Mouse (Mus musculus): ENCODE data around the gene 4921509C19Rik. TPM values are rescaled to one million over a fixed set of nuclear protein-coding genes. Genes with fewer than 3 reads are reported as not detected.
"Not testable (repeated sequence)": the region's sequence is repeated elsewhere in the genome, so short reads cannot be mapped to it uniquely, and the experiment has no call there.

4921509C19Rik gene
- not detected in 2 replicates for polyA plus RNA-seq (2016; fragmentation: Nextera tagmentation; extraction: Ambion mirVana)

- WGBS (ENCODE audit: insufficient replicate concordance), result 47% methylated on average over 5 of the region's 5 CpGs
- not testable (repeated sequence) for H3K9ac ChIP-seq; H3K4me1 ChIP-seq; H3K36me3 ChIP-seq; H3K27me3 ChIP-seq (replicated peaks); H3K9me3 ChIP-seq (replicated peaks); H3K4me3 ChIP-seq; ATAC-seq; H3K4me2 ChIP-seq; H3K27ac ChIP-seq
Observed at GRCm38 (mm10) chr2:151476053-151476452, at the start of gene 4921509C19Rik. TSS of gene 4921509C19Rik (minus strand) at chr2:151476153.

DNA sequence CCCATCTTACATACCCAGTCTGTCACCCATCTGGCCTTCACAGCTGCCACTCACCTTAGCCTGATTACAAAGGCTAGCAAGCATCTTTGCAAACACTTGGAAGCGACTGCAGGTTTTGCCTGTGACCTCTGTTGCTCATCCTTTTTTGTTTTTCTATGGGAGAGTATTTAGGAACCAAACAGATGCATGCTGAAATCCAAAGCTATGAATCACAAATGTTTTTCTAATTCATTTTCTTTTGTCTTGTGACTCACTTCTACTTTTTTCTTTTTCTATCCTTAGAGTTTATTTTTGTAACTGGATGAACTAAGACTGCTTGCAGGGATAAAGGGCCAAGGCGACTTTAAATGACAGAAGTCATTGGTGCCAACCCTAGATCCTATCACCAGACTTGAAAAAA is 49.6 kb upstream of the 4921509C19Rik start:
- H3K4me1 ChIP-seq, result peaks cover 17% of the 10 kb centered on the region
- no peak overlapping the region for H3K27ac ChIP-seq
- no peaks in the 10 kb centered on the region for H3K9me3 ChIP-seq (replicated peaks)
- no peak for ATAC-seq
- peaks cover 24% of the 10 kb centered on the region for H3K27me3 ChIP-seq (replicated peaks)
- H3K4me3 ChIP-seq, result no peak overlapping the region
- H3K4me2 ChIP-seq, result no peak overlapping the region
- H3K36me3 ChIP-seq, result no peaks in the 10 kb centered on the region
- 52% methylated on average over 2 of the region's 2 CpGs for WGBS (ENCODE audit: insufficient replicate concordance)
- H3K9ac ChIP-seq, result no peak overlapping the region

GRCm38 (mm10) chr2:151524324-151525041 is 48.5 kb upstream of the 4921509C19Rik start:
- ATAC-seq, result peak; percentile 55; the same call in 1 of the 2 replicates
- Histone ChIP-seq H3K9me3 (replicated peaks) (no peaks in the 10 kb centered on the region), H3K4me2 (no peak overlapping the region), H3K36me3 (no peaks in the 10 kb centered on the region), H3K9ac (no peak overlapping the region), H3K4me3 (no peak overlapping the region), H3K27ac (no peak overlapping the region), H3K4me1 (peaks cover 11% of the 10 kb centered on the region), H3K27me3 (replicated peaks) (peaks cover 24% of the 10 kb centered on the region)
- WGBS (ENCODE audit: insufficient replicate concordance), result 9% methylated on average over 4 of the region's 4 CpGs

DNA sequence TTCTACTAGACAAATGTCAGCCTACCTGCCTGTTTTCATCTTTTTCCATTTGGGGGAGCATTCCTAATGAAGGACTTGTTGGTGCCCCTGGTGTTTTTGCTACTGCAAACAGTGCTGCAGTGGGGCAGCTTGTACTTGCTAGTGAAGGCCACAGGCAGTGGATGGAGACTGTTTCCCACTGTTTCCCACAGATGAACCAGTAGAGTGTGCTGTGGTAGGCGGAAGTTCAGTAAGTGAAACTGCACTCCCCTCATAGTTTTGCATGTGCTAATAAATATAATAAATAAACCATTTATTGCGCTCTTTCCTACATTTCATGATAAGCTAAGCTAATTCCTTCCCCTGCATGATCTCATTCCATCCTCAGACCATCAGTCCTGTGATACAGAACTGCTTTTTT is 43.0 kb upstream of the 4921509C19Rik start:
- no peak overlapping the region for H3K4me2 ChIP-seq
- H3K4me3 ChIP-seq, result no peak overlapping the region
- 90% methylated on average over 2 of the region's 2 CpGs for WGBS (ENCODE audit: insufficient replicate concordance)
- no peaks in the 10 kb centered on the region for H3K27me3 ChIP-seq (replicated peaks)
- H3K27ac ChIP-seq, result no peak overlapping the region
- no peak for ATAC-seq
- H3K4me1 ChIP-seq, result peaks cover 1% of the 10 kb centered on the region
- no peaks in the 10 kb centered on the region for H3K9me3 ChIP-seq (replicated peaks)
- H3K9ac ChIP-seq, result no peak overlapping the region
- peaks cover 35% of the 10 kb centered on the region for H3K36me3 ChIP-seq

DNA sequence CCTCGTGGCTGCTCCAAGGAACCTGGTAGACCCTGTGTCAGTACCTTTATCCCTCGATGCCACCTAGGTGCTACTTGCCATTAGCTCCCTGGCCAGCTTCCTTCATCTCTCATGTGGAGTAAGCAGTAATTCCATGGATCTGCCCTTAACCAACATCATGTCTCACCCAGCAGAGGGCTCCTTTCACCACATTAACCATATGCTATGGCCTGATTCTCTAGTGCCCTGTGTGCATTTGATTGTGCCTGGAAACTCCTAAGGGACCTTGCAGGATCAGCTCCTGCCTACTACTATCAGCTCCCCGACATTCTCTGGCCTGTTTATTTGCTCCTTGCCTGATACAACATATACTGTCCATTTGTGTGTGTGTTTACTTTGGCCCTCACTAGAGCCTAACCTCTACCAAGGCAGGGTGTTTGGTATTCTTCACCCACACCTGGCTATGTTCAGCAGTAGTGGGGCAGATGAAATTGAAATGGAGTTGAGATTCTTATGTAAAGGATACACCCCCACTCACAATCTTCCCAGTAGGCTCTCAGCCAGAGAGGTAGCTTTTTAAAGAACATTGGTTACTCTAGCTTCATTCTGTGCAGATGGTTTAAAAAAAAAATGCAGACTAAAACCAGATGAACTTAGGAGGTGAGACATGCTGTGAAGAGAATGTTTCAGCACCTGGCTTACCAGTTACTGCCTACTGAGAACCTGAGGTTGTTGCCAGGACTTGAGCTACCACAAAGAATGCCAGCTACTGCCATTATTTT is 37.8 kb upstream of the 4921509C19Rik start:
- H3K27me3 ChIP-seq (replicated peaks), result no peaks in the 10 kb centered on the region
- no peak overlapping the region for H3K4me2 ChIP-seq
- 71% methylated on average over 3 of the region's 3 CpGs for WGBS (ENCODE audit: insufficient replicate concordance)
- no peaks in the 10 kb centered on the region for H3K4me1 ChIP-seq
- ATAC-seq, result no peak
- H3K4me3 ChIP-seq, result no peak overlapping the region
- H3K9me3 ChIP-seq (replicated peaks), result no peaks in the 10 kb centered on the region
- peaks cover 85% of the 10 kb centered on the region for H3K36me3 ChIP-seq
- no peak overlapping the region for H3K27ac ChIP-seq
- no peak overlapping the region for H3K9ac ChIP-seq

DNA sequence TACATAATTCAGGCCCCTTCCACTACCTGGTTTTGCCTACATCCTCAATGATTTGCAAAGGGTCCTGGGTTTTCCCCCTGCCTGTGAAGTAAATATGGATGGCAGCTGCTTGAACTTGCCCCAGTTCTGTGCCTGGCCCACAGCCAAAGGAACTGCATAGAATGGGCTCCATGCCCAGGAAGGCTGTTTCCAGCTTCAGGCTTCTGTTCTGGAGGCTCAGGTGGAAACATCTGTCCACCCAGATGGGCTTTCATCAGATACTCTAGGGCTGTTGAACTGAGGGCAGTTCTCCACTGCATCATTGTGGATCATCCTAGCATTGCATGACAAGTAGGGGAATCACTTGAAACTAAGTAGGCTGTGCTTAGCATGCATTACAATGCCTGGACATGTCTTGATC is 36.2 kb upstream of the 4921509C19Rik start:
- Histone ChIP-seq H3K36me3 (peaks cover 94% of the 10 kb centered on the region), H3K4me3 (no peak overlapping the region), H3K27ac (no peak overlapping the region), H3K4me1 (no peaks in the 10 kb centered on the region), H3K9me3 (replicated peaks) (no peaks in the 10 kb centered on the region), H3K9ac (no peak overlapping the region), H3K27me3 (replicated peaks) (no peaks in the 10 kb centered on the region), H3K4me2 (no peak overlapping the region)
- ATAC-seq, result no peak

GRCm38 (mm10) chr2:151504226-151504625 is 28.3 kb upstream of the 4921509C19Rik start:
- no peaks in the 10 kb centered on the region for H3K27me3 ChIP-seq (replicated peaks)
- no peaks in the 10 kb centered on the region for H3K9me3 ChIP-seq (replicated peaks)
- no peak overlapping the region for H3K27ac ChIP-seq
- H3K9ac ChIP-seq, result no peak overlapping the region
- H3K4me3 ChIP-seq, result no peak overlapping the region
- peaks cover 16% of the 10 kb centered on the region for H3K4me1 ChIP-seq
- WGBS (ENCODE audit: insufficient replicate concordance), result 75% methylated on average over 4 of the region's 4 CpGs
- peaks cover 89% of the 10 kb centered on the region for H3K36me3 ChIP-seq
- no peak for ATAC-seq
- H3K4me2 ChIP-seq, result no peak overlapping the region

- H3K4me1 ChIP-seq, result peaks cover 32% of the 10 kb centered on the region
- ATAC-seq, result peak; percentile 74
- H3K36me3 ChIP-seq, result peaks cover 82% of the 10 kb centered on the region
- no peak overlapping the region for H3K4me3 ChIP-seq
- H3K27me3 ChIP-seq (replicated peaks), result no peaks in the 10 kb centered on the region
- no peak overlapping the region for H3K4me2 ChIP-seq
- H3K27ac ChIP-seq, result no peak overlapping the region
- no peak overlapping the region for H3K9ac ChIP-seq
- H3K9me3 ChIP-seq (replicated peaks), result no peaks in the 10 kb centered on the region
- WGBS (ENCODE audit: insufficient replicate concordance), result 55% methylated on average over 6 of the region's 6 CpGs
Observed at GRCm38 (mm10) chr2:151500442-151501007, 24.6 kb upstream of the 4921509C19Rik start.

DNA sequence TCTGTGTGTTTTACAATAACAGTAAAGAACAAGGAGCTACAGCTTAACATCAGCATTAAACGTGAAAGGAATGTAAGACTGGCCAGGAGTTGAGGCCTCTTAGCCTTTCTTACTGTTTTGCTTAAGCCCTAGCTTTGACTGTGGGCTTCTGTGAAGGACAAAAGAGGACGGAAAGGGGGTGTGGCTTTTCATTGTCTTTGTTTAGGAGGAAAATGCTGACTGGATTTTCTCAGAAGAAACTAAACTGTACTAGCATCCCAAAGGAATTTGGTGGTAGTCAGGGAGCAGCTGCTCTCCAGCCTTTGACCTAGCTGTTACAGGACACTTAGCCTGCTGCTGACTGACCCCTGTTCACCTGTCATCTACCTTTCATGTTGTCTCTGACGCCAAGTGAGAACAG is 22.4 kb upstream of the 4921509C19Rik start:
- WGBS (ENCODE audit: insufficient replicate concordance), result 71% methylated on average over 3 of the region's 3 CpGs
- ATAC-seq, result no peak
- no peaks in the 10 kb centered on the region for H3K9me3 ChIP-seq (replicated peaks)
- H3K36me3 ChIP-seq, result peaks cover 62% of the 10 kb centered on the region
- H3K4me2 ChIP-seq, result no peak overlapping the region
- H3K27me3 ChIP-seq (replicated peaks), result no peaks in the 10 kb centered on the region
- H3K4me1 ChIP-seq, result peaks cover 41% of the 10 kb centered on the region
- H3K9ac ChIP-seq, result no peak overlapping the region
- no peak overlapping the region for H3K4me3 ChIP-seq
- no peak overlapping the region for H3K27ac ChIP-seq

- WGBS (ENCODE audit: insufficient replicate concordance), result under 1% methylated on average over 72 of the region's 73 CpGs
Observed at GRCm38 (mm10) chr2:151494035-151494803, 18.3 kb upstream of the 4921509C19Rik start, which contains the start of gene Nsfl1c. TSS of gene Nsfl1c (plus strand) at chr2:151494182.

GRCm38 (mm10) chr2:151486496-151486895 is 10.5 kb upstream of the 4921509C19Rik start:
- Histone ChIP-seq H3K9me3 (replicated peaks) (no peaks in the 10 kb centered on the region), H3K36me3 (no peaks in the 10 kb centered on the region), H3K9ac (no peak overlapping the region), H3K4me3 (no peak overlapping the region), H3K4me2 (no peak overlapping the region), H3K4me1 (no peaks in the 10 kb centered on the region), H3K27ac (no peak overlapping the region), H3K27me3 (replicated peaks) (peaks cover 14% of the 10 kb centered on the region)
- ATAC-seq, result no peak

More at GRCm38 (mm10) chr2:151494035-151494803, 18.3 kb upstream of the 4921509C19Rik start, which contains the start of gene Nsfl1c:
- peaks cover 25% of the 10 kb centered on the region for H3K4me1 ChIP-seq
- H3K27ac ChIP-seq, result peak within 1 kb of the TSS; percentile 64
- peak within 1 kb of the TSS; percentile 94 for H3K4me3 ChIP-seq
- H3K4me2 ChIP-seq, result peak within 1 kb of the TSS; percentile 84
- peaks cover 14% of the 10 kb centered on the region for H3K27me3 ChIP-seq (replicated peaks)
- peak within 1 kb of the TSS; percentile 92 for H3K9ac ChIP-seq
- H3K36me3 ChIP-seq, result peaks cover 26% of the 10 kb centered on the region
- H3K9me3 ChIP-seq (replicated peaks), result no peaks in the 10 kb centered on the region
- peak; percentile 100 for ATAC-seq
